Mouse (Mus musculus) gastrocnemius, adult 18-20 months (tissue): ENCODE measurements around the gene Rnase1. TPM values are rescaled to one million over a fixed set of nuclear protein-coding genes. Genes with fewer than 3 reads are reported as not detected.

Experiments used
- total RNA-seq, 2 experiments: library from RNA; stranded (reverse); gene quantifications; 2 replicates each; pipeline ENCODE4 v1.2.3; 2021

Rnase1 gene
- total RNA-seq, 2 experiments from 2014 or later, result 0.39 TPM; not detected in 1

Other genes starting within 250 kb of the Rnase1 start
- 100 to 1,000 TPM in 1 of 2 experiments, 10 to 100 TPM in 1; 56.5 to 114 TPM for gene Klhl33, start 249.3 kb downstream of the Rnase1 start, total RNA-seq
- gene Osgep, start 221.9 kb downstream of the Rnase1 start, total RNA-seq, result 10 to 100 TPM; 45.9 to 47.5 TPM
- gene Apex1, start 221.8 kb downstream of the Rnase1 start, total RNA-seq, result 10 to 100 TPM; 29.1 to 29.2 TPM
- gene Pip4p1, start 215.9 kb downstream of the Rnase1 start, total RNA-seq, result 10 to 100 TPM; 16.1 to 16.7 TPM
- gene Pnp, start 215.7 kb downstream of the Rnase1 start, total RNA-seq, result 1 to 10 TPM; 3.3 to 4.5 TPM
- gene Gm49342, start 202.3 kb downstream of the Rnase1 start, total RNA-seq, result 1 to 10 TPM; 2.2 to 6.2 TPM
- under 1 TPM in 1 of 2 experiments, not detected in 1; 0.24 TPM for gene Pnp2, start 190.8 kb downstream of the Rnase1 start, total RNA-seq
- not detected for gene Rnase10, start 139.0 kb downstream of the Rnase1 start, total RNA-seq
- gene Rnase9, start 104.9 kb downstream of the Rnase1 start, total RNA-seq, result not detected
- gene Rnase11, start 96.6 kb downstream of the Rnase1 start, total RNA-seq, result not detected
- not detected for gene Rnase12, start 89.1 kb downstream of the Rnase1 start, total RNA-seq
- not detected for gene Olfr750, start 72.3 kb downstream of the Rnase1 start, total RNA-seq
- 10 to 100 TPM; 25.0 to 30.1 TPM for gene Rnase4, start 55.7 kb downstream of the Rnase1 start, total RNA-seq
- gene Ang, start 55.6 kb downstream of the Rnase1 start, total RNA-seq, result 1 to 10 TPM; 3.0 to 4.1 TPM
- not detected for gene Eddm3b, start 32.4 kb downstream of the Rnase1 start, total RNA-seq
- gene Rnase6, start 22.9 kb downstream of the Rnase1 start, total RNA-seq, result under 1 TPM in 1 of 2 experiments, not detected in 1; 0.21 TPM
- not detected for gene Rnase2b, start 15.5 kb upstream of the Rnase1 start, total RNA-seq
- gene Ang2, start 52.4 kb upstream of the Rnase1 start, total RNA-seq, result not detected
- gene Ear14, start 56.6 kb upstream of the Rnase1 start, total RNA-seq, result not detected
- 1 to 10 TPM; 3.2 to 3.4 TPM for gene Rnase2a, start 109.3 kb upstream of the Rnase1 start, total RNA-seq
- gene Gm7247, start 215.0 kb upstream of the Rnase1 start, total RNA-seq, result not detected